Mouse (Mus musculus) hindbrain, embryonic 10.5 days (tissue): ENCODE results near the gene Zfp879. TPM values are rescaled to one million over a fixed set of nuclear protein-coding genes. Genes with fewer than 3 reads are reported as not detected.

Experiments
- DNase-seq: peaks from one replicate; pipeline ENCODE4 v3.0.0-alpha.2; 2017; ENCODE audit warnings: low spot score
- H3K27ac ChIP-seq: fragments of 300-500 bp; sonication (generic); 2 replicates; pipeline ENCODE4 v1.5.1; 2016; ENCODE audit warnings: mild to moderate bottlenecking, moderate library complexity
- H3K27me3 ChIP-seq: fragments of 300-500 bp; sonication (generic); 2 replicates; pipeline ENCODE4 v1.6.1; 2016; ENCODE audit warnings: mild to moderate bottlenecking; ENCODE audit not compliant: poor library complexity, insufficient read depth, severe bottlenecking
- H3K36me3 ChIP-seq: fragments of 300-500 bp; sonication (generic); 2 replicates; pipeline ENCODE4 v1.6.1; 2016; ENCODE audit warnings: mild to moderate bottlenecking, moderate library complexity
- H3K4me1 ChIP-seq: fragments of 300-500 bp; sonication (generic); replicated peaks from 2 replicates; pipeline ENCODE4 v1.6.1; 2016; ENCODE audit warnings: mild to moderate bottlenecking
- H3K4me3 ChIP-seq: fragments of 300-500 bp; sonication (generic); 2 replicates; pipeline ENCODE4 v1.5.1; 2016; ENCODE audit warnings: mild to moderate bottlenecking, moderate library complexity
- H3K9me3 ChIP-seq: fragments of 300-500 bp; sonication (generic); 2 replicates; pipeline ENCODE4 v1.6.1; 2016; ENCODE audit warnings: mild to moderate bottlenecking, moderate library complexity
- WGBS: fragments of 180-500 bp; shearing (Covaris S2); methylation state at CpG from one replicate; pipeline ENCODE4 v1.1.7; 2016; 5-methylcytosine and 5-hydroxymethylcytosine counted together
- polyA plus RNA-seq: library from polyadenylated mRNA; unstranded; fragments of >200 nt; fragmentation: Nextera tagmentation; extraction: Ambion mirVana; gene quantifications from 2 replicates; pipeline ENCODE4 v1.2.1, GENCODE M21; 2016

Zfp879 gene
- polyA plus RNA-seq, 1 experiment from 2014 or later: 0.94 TPM

GRCm38 (mm10) chr11:50845951-50846350, 4.6 kb upstream of the Zfp879 start:
- Histone ChIP-seq H3K36me3 (no peaks in the 10 kb centered on the region), H3K9me3 (peaks cover 7% of the 10 kb centered on the region; the same call in 1 of the 2 replicates), H3K27ac (no peak overlapping the region), H3K4me1 (peaks cover 18% of the 10 kb centered on the region), H3K27me3 (peaks cover 42% of the 10 kb centered on the region), H3K4me3 (no peak overlapping the region)
- WGBS: 89% methylated on average over 3 of the region's 3 CpGs
- no peak for DNase-seq

DNA sequence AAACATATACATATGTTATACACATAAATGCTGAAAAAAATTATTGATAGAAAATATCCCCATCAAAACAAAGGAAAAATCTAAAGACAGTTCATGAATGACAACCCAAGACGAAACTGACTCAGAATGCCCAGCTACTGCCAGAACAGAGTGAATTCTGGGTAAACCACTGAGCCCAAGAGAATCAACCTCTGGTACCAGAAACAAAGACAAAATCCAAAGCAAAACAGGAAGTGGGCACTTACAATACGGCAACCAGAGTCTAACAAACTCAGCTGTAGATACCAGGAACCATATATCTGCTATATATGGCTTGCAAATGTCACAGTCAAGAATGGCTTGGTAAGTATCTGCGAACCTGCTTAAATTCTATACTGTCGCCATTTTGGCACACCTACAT, 5.6 kb downstream of the Zfp879 start:
- Histone ChIP-seq H3K9me3 (peaks cover 15% of the 10 kb centered on the region; the same call in 1 of the 2 replicates), H3K27ac (no peak overlapping the region), H3K36me3 (peaks cover 23% of the 10 kb centered on the region), H3K27me3 (no peaks in the 10 kb centered on the region), H3K4me1 (peaks cover 4% of the 10 kb centered on the region), H3K4me3 (no peak overlapping the region)
- DNase-seq: no peak
- 91% methylated on average over 4 of the region's 4 CpGs for WGBS

- Histone ChIP-seq H3K27ac (peak within 1 kb of the TSS; percentile 97), H3K27me3 (no peaks in the 10 kb centered on the region), H3K4me3 (peak within 1 kb of the TSS; percentile 88), H3K4me1 (peaks cover 13% of the 10 kb centered on the region), H3K36me3 (peaks cover 41% of the 10 kb centered on the region), H3K9me3 (0 out of 2 replicates have a peak, but pooled peaks cover 2% of the 10 kb centered on the region)
- WGBS: 1% methylated on average over 45 of the region's 45 CpGs
- DNase-seq: peak; percentile 89
These were observed 14.1 kb downstream of the Zfp879 start, which contains the start of gene Zfp354c for GRCm38 (mm10) chr11:50827010-50827953. Gene Zfp354c (minus strand): TSS chr11:50827724.

DNA sequence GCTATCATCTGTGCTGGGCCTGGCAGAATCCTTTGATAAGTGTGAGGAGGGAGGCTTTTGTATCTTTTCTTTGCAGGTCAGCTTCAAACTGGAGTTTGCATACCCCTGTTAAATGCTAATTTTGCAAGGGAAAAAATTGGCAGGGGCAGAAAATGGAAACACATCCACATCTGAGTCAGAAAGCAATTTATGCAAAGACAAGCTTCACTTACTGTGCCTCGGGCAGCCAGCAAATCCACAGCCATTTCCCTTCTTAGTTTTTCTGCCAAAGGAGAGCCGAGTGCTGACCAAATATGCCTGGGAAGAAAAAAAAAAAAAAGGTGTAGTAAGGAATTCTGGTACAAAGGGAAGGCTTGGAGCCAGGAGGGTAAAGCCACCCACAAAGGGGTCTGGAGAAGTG, 15.1 kb downstream of the Zfp879 start:
- no peak for DNase-seq
- WGBS: 70% methylated on average over 2 of the region's 2 CpGs
- Histone ChIP-seq H3K4me3 (peak overlapping the region; percentile 88), H3K36me3 (peaks cover 48% of the 10 kb centered on the region), H3K4me1 (peaks cover 13% of the 10 kb centered on the region), H3K27me3 (no peaks in the 10 kb centered on the region), H3K9me3 (no peaks in the 10 kb centered on the region), H3K27ac (no peak overlapping the region)

GRCm38 (mm10) chr11:50814233-50814632, 27.1 kb downstream of the Zfp879 start:
- no peak for DNase-seq
- no peak overlapping the region for H3K4me3 ChIP-seq
- no peaks in the 10 kb centered on the region for H3K27me3 ChIP-seq
- H3K4me1 ChIP-seq: no peaks in the 10 kb centered on the region
- no peak overlapping the region for H3K27ac ChIP-seq
- peaks cover 100% of the 10 kb centered on the region for H3K36me3 ChIP-seq
- WGBS: 97% methylated on average over 4 of the region's 4 CpGs
- peaks cover 69% of the 10 kb centered on the region for H3K9me3 ChIP-seq

- Histone ChIP-seq H3K9me3 (no peaks in the 10 kb centered on the region), H3K36me3 (no peaks in the 10 kb centered on the region), H3K27ac (no peak overlapping the region), H3K4me1 (peaks cover 7% of the 10 kb centered on the region; the same call in 1 of the 2 replicates), H3K27me3 (no peaks in the 10 kb centered on the region), H3K4me3 (no peak overlapping the region)
- no peak for DNase-seq
These were observed 42.5 kb downstream of the Zfp879 start for GRCm38 (mm10) chr11:50798836-50799235.

- Histone ChIP-seq H3K27ac (no peak overlapping the region), H3K9me3 (no peaks in the 10 kb centered on the region), H3K4me3 (no peak overlapping the region), H3K36me3 (no peaks in the 10 kb centered on the region), H3K4me1 (peaks cover 7% of the 10 kb centered on the region; the same call in 1 of the 2 replicates), H3K27me3 (no peaks in the 10 kb centered on the region)
- DNase-seq: no peak
- 79% methylated on average over 11 of the region's 11 CpGs for WGBS
These were observed 43.7 kb downstream of the Zfp879 start for GRCm38 (mm10) chr11:50797674-50798073.

Other genes with a start within 250 kb of the Zfp879 start
- 1.3 and 2.8 TPM in 2 replicates for gene Adamts2, start 239.5 kb downstream of the Zfp879 start, polyA plus RNA-seq
- 24.6 and 28.6 TPM in 2 replicates for gene Zfp354c, start 13.8 kb downstream of the Zfp879 start, polyA plus RNA-seq
- gene Grm6, start 9.1 kb upstream of the Zfp879 start, polyA plus RNA-seq: not detected in 2 replicates
- 11.9 and 12.8 TPM in 2 replicates for gene Zfp454, start 46.1 kb upstream of the Zfp879 start, polyA plus RNA-seq
- gene Zfp2, start 74.6 kb upstream of the Zfp879 start, polyA plus RNA-seq: 27.0 and 27.8 TPM in 2 replicates
- gene Zfp354b, start 90.1 kb upstream of the Zfp879 start, polyA plus RNA-seq: 0.88 and 1.1 TPM in 2 replicates
- not detected in 2 replicates for gene 4933414I15Rik, start 102.2 kb upstream of the Zfp879 start, polyA plus RNA-seq
- not detected in 2 replicates for gene Prop1, start 112.2 kb upstream of the Zfp879 start, polyA plus RNA-seq
- not detected in 2 replicates for gene Olfr1378, start 125.0 kb upstream of the Zfp879 start, polyA plus RNA-seq
- gene Olfr1377, start 140.4 kb upstream of the Zfp879 start, polyA plus RNA-seq: not detected in 2 replicates
- gene Olfr51, start 162.0 kb upstream of the Zfp879 start, polyA plus RNA-seq: not detected in 2 replicates
- gene Olfr54, start 172.7 kb upstream of the Zfp879 start, polyA plus RNA-seq: not detected in 2 replicates
- gene Olfr1375, start 206.6 kb upstream of the Zfp879 start, polyA plus RNA-seq: not detected in 2 replicates
- gene Zfp354a, start 217.7 kb upstream of the Zfp879 start, polyA plus RNA-seq: 6.8 and 9.8 TPM in 2 replicates